Mouse (Mus musculus): ENCODE measurements at regions not wholly inside any gene's neighbourhood (a gene's known extent, or its start where the extent isn't known, plus 50 kb on each side); places are given as distances from the start of the nearest gene placed in this dataset.

DNA sequence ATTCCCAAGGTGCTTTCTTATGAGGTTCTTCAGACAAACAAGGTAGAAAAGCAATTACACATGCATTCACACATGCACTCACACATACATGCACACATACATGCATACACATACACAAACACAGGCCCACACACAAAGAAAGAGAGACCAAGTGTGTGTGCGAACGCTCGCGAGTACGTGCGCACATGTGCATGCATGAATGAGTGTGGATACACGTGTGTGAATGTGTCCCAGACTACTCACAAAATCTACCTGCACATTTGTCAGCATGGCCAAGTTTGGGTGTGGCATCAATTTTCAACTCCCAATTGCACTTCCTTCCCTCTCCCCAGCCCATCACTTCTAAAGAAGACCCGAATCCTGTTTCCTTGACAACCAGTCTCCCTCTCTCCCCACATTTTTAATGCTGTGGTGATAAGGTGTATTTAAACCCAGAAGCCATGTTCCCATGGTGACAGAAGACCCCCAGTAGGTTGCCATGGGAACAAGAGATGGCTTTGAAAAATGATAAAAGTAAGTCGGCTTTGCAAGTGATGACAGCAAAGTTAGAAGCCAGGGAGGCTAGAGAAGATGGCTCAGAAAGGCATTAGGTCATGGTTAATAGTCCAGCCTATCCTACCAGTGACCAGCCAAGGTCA lies 206.3 kb downstream of the Rpl10-ps3 start:
- DNase-seq (ENCODE audit: low spot score), result no peak

DNA sequence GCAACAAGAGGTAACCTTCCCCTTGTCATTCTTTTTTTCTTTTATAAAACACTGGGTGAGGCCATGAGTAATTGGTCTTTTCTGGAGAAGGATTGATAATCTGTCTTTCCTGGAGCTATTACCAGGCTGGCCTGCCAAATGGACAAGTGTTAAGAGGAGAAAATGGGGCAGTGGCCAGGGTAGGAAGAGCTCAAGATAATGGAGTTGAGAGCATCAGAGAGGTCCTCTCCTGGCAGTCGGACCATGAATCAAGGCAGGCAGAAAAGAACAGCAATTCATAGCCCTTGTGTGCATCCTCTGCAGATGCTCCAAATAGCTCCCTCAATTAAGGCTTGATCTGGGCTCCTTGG lies 208.2 kb downstream of the Rpl10-ps3 start:
- no peak for DNase-seq (ENCODE audit: low spot score)

DNA sequence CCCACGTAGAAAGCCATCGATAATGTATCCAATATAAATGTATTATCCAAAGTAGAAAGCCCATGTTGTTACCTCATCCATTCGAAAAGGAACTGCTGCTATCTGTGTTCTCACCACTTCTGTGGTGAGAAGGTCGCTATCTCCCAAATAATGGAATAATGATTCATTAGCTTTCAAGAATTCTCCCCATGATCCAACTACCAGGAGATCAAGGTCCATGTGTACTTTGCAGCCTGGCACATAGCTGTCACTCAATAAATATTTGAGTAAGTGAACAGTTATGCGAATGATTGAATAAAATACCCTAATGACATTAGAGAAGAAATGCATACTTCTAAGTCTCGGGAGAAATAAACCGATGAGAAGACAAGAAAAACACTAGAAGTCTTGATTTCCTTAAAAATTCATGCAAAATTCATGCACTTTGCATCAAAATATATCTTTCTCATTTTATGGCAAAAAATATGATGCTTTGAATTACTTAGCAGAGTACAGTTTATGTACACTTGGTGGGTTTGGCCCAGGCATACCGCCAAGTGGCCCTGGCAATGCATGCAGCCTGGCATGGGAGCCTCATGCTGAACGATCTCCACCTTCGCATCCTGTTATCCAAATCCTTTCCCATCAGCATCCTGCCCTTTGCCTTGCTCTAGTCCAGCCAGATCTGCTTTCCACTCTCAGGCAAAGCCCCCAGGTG lies 208.7 kb downstream of the Rpl10-ps3 start:
- DNase-seq (ENCODE audit: low spot score), result no peak

DNA sequence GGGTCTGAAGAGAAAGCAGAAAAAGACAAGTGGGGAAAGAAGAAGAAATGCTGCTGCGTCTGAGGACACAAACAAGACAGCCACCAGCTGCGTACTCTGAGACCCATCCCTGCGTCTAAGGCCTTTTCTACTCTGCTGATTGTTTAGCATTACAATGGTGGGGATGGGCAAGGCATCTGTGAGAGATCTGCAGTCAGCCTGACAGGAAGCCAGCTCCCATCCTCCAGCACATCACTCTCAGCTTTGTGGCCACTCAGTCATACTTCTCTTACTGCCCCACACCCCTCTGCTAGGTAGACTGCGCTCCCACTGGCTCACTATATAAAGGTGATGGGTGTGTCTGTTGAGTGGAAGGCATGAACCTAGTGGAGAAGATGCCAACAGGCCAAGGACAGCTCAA lies 220.5 kb downstream of the Rpl10-ps3 start:
- no peak for DNase-seq (ENCODE audit: low spot score)

DNA sequence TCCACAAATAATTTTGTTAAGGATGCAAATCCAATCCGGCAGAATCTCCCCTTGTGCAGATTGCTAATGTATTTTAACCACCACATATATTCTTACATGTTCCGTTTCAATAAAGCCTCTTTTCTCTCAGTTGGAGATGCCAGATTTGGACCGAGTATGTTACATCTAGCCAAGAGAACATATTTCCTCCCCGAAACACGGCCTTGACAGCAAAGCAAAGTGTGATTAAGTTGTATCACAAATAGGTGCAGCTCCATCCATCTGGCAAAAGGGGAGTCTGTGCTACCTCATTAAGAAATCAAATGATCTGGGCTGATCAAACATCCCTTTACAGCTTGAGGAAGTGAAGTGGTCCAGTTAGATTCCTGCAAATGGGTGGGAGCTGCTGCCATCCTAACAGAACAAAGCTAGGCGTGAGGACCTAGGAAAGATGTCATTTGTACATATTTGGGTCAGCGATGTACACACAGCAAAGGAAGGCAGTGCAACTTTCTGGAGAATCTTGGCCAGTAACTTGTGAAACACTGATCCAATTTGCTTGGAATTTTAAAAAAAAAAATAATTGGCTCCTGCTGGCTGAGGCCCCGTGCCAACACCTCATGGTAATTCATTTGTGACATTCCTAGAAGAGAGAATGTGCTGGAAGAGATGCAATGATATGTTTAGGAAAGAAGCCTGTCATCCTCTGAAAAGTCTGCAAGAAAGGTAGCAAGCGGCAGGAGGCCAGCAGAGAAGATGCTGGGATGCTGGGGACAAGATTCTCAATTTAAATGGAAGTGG lies 223.8 kb downstream of the Rpl10-ps3 start:
- DNase-seq (ENCODE audit: low spot score), result no peak

DNA sequence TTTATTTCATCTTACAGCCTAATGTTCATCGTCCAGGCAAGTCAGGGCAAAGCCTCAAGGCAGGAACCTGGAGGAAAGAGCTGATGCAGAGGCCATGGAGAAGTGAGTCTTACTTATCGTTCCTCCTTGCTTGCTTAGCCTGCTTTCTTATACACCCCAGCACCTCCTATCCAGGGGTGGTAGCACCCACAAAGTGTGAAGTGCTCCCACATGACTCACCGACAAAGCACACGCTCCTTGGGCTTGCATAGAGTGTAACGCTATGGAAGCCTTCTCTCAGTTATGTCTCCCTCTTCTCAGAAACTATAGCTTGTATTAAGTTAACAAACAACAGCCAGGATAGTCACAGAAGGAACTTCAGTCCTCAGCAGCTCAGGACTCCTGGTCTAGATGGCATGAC lies 225.4 kb downstream of the Rpl10-ps3 start:
- DNase-seq (ENCODE audit: low spot score), result no peak

DNA sequence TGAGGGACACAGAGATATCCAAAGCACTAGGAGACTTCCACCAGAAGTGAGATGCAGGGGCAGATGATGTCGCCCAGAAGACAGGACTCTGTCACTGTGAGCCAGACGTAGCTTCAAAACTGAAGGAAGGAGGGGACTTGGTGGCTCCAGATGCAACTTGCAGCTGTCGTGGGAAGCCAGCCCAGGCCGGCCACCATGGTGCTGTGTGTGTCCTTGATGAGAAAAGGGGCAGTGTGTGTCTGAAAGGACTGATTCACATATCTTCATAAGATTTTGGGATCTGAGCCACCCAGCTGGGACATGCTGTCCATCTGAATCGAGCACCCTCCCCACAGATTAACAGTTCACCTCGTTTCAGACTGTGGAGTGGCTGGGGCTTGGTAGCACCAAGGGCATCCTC lies 226.2 kb downstream of the Rpl10-ps3 start:
- no peak for DNase-seq (ENCODE audit: low spot score)

DNA sequence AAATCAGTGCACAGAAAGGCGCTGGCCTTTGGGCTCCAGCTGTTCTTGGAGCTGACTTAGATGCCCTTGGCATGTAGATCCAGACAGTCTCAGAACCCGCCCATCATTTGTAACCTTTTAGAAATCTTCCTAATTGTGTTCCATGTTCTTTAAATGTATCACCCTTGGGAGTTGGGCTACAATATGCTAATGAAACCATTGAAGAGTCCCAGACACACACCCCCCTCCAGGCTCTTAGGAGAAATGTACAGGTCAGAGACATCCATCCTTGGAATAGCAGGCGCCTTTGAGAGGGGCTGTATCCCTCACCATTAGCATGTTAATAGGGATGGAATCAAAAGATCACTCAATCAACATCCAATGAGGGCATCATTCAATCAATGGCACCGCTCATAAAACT lies 238.2 kb downstream of the Rpl10-ps3 start:
- no peak for DNase-seq (ENCODE audit: low spot score)

DNA sequence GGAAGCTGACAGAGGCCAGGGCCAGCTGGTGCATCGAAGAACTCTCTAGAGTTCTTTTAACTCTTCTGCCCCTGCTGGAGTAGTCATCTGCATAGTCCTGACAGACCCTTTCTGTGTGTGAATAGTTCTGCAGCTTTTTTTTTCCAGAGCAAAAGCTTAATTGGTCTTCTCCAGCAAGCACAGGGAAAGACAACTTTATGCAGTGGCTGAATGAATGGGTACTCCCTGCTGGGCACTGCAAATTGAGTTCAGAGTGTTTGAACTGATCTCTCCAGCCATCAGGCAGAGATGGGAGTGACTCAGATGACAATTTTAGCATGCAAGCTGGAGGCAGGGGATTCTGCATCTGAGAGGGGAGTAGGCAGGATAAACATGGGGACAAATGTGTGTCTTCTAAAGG lies 242.0 kb downstream of the Rpl10-ps3 start:
- no peak for DNase-seq (ENCODE audit: low spot score)

DNA sequence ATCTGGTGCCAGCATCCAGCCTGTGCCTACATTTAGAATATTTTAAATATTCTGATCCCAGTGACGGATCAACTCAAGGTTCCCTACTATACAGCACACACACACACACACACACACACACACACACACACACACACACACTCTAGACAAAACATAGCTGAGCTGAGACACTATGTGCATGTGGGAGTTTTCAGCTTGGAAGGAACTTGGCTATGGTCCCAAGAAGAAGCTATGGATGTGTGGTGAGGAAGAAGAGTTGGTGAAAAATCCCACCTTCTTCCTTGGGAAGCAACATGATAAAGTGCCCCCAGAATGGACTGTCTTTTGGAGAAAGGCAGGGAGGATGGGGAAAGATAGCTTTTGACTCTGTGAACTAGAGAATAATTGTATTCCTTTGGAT lies 243.7 kb downstream of the Rpl10-ps3 start:
- no peak for DNase-seq (ENCODE audit: low spot score)

DNA sequence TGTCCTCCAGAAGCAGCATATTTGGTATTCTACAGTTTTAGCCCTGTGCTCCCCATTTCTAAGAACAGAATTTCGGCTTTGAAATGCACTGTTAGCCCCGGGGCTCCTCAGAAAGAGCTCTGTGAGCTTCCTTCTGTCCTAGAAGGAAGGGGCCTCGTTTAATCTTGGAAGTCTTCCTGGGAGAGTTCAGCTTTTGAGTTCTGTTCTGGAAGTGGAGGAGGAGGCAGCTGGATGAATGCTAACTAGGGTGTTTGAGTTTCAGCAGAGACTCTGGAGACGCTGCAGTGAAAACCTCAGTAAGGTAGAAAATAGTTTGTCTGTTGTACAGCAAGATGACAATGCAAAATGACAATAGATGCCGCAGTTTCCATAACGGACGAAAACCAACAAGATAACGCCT lies 253.8 kb downstream of the Rpl10-ps3 start:
- DNase-seq (ENCODE audit: low spot score), result no peak

DNA sequence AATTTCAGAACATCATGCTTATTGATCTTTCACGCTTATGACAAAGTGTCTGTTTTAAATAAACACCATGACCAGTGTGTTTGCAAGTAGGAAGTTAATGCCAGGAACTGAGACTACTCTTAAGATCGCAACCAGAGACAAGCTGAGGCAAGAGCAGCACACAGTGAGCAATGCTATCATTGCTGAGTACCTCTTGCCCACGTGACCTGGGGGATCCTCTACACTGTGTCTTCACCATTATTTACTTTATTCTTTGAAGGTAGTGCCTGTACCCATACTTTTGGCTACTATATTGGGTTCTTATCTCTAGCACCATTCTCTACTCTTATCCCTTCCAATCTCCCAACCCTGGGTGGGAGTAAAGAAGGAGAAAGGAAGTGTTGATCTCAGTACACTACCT lies 254.9 kb downstream of the Rpl10-ps3 start:
- DNase-seq (ENCODE audit: low spot score), result no peak

DNA sequence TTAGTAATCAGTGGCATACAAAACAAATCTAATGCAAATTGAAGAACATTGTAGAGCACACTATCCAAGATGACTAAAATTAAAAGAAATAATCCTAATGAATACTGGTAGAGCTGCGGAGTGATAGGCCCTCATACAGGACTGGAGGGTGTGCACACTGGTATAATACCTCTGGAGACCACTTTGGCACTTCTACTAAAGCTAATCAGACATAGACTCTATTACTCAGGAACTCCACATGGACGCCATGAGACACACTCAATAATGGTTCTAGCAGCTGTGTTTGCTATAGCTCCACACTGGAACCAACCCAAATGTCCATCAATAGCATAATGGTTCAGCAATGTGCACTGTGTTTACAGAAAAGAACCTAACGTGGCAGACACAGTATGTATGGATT lies 264.6 kb downstream of the Rpl10-ps3 start:
- no peak for DNase-seq (ENCODE audit: low spot score)

DNA sequence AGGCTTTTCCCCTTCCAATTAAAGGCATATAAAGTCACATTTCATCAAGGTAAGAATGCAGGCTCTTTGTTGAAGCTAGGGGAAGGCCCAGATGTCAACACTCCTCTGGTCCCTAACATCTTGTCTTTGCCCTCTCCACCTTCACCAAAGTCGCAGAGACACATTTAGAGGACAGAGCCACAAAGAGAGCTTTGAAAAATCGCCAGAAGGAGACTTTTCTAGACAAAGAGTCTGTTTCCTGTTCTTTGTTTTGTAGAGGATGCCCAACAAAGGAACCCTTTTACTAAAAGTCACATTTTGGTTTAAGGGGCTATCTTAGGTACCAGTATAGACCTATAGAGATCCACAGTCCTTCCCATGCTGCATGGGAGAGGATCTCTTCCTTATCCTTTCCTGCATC lies 269.9 kb upstream of the Ncam1 start:
- DNase-seq (ENCODE audit: low spot score), result no peak

DNA sequence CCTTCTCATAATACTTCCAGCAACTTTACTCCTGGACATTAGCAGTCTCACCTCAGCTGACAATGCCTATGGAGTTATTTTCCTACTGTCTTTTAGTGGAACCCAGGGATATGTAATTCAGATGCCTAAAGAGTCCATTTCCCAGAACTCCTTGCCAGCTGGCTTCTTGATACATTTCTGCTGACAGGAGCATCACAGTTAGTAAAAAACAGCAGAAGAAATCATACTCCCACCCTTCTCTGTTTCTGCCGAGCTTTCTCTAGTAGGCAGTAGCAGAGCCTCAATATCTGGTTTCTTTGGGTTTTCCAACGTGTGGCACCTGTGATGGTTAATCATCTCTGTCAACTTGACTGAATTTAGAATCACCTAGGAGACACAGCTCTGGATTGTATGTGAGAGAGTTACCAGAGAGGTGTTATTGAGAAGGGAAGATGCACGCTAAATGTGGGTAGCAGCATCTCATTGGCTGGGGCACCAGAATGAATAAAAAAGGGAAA lies 269.1 kb upstream of the Ncam1 start:
- no peak for DNase-seq (ENCODE audit: low spot score)

DNA sequence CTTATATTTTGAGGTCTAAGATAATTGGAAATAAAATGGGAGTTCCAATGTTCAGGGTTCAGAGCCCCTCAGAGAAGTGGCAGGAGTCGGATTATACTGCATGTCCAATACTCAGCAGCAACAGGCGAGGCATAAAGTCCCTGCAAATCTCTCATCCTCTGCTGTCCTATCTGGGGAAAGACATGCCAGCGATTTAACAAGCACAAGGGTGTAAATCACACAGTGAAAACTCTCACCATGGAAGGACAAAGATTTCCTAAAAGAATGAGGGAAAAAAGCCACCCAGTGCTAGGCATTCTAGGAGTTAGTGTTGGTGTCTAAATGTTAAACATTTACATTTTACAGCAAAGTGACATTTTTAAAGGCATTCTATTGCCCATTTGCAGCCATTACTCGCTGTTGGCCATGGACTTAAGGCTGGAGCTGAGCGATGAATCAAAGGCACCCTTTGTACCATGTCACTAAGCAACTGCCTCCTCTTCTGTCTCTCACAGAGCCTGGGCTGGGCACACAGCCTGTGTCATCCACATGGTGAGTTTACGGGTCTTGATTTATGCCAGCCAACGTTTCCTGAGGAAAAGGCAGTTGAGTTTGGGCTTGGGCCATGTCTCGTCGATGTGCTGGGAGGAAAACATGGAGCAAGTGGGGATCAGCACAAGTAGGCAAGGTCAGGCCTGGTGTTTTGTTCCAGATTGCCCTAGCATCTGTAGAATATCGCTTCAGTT lies 265.9 kb upstream of the Ncam1 start:
- DNase-seq (ENCODE audit: low spot score), result no peak

DNA sequence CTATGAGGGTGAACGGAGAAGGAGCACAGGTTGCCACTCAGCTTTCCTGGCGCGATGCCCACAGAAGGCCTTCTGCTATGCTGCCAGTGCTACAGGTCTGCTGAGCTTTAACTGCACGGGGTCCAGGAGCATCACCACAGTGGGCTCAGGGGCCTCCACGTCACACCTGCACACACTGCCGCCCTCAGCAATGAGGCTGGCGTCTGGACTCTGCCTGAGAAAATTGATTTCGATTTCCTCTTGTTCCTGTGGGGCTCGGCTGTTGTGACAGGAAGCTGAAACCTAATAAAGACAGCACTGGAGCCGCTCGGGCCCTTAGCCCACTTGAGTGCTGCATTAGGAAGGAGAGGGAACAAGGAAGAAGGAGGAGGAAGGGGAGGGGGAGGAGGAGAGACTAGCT lies 239.5 kb upstream of the Ncam1 start:
- no peak for DNase-seq (ENCODE audit: low spot score)

DNA sequence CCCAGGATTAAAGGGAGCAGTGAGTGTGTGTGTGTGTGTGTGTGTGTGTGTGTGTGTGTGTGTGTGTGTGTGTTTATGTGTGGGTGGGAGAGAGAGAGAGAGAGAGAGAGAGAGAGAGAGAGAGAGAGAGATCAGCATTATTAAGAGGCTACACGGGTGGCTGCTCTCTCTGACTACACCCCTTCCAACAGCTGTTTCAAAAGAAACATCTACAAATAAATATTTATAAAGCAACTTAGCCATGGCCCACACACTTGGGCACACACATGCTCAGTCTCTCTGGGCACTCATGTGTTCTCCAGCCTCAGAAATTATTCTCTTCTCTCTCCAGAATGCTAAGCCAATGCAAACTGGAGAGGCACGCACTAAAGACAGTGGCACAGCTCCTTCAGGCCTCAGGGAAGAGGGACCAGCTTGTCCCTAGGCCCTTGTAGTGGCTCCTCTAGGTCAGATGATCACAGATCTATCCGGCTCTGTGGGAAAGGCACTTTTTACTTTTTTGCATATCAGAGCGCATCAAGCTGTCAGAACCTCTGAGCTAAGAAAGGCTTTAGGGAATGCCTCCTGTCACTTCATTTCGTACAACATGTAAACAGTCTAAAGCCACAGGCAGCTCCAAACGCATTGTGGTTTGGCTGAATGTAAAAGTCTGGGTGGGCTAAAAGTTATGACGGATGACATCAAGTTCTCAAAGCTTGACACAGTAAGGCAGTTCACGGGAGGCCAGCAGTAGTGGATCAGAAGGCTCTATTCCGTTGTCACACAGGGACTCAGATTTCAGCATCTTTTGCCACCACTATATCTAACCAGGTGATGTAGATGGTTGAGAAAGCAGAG lies 233.8 kb upstream of the Ncam1 start:
- no peak for DNase-seq (ENCODE audit: low spot score)

DNA sequence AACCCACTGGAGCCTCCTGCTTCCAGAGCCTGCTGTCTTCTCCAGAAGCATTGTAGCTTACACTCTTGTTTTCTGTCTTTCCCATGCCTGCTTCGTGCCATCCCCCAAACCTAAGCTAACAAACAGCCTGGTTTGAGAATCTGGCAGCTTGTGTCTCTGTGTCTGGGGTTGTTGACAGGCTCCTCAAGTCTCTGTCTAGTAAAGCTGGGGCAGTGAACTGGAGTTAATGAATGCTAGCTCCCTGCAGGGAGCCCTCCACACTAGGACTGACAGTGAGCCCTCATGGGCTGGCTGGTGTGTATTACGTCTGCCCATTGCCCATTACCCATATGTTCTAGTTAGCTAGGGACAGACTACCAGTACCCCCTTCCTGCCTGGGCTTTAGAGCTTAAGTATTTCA lies 232.6 kb upstream of the Ncam1 start:
- DNase-seq (ENCODE audit: low spot score), result no peak

DNA sequence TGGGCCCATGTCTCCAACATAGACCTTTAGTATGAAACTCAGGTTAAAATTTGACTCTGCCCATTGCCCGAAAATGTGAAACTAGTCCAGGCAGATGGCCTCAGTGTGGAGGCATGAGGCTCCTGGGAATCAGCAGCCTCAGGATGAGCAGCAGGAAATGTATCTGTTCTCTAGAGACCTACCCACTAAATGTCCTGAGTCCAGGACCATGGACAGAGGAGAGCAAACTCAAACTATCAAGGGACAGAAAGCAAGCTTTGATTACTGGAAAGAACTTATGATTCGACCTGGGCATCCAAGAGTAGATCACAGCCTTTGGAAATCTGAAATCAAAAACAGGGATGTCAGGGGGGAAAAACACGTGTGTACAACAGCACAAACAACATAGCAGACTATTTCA lies 230.3 kb upstream of the Ncam1 start:
- no peak for DNase-seq (ENCODE audit: low spot score)

DNA sequence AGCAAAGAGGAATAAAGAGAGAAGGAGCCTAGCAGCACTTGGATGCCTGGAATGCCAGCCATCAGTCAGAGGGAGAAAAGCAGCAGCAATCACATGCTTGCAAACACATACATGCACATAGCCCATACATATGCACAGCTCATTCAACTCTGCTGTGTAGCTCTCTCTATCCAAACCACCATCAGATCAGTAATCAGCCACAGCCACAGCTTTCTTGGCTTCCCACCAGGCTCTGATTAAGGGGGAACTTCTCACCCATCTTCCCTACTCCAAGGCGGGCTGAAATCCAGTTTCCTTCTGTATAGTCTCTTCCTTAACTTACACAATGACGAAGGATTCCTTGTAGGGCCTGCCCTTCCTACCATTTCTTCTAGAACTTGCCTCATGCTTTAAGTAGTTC lies 229.8 kb upstream of the Ncam1 start:
- no peak for DNase-seq (ENCODE audit: low spot score)

DNA sequence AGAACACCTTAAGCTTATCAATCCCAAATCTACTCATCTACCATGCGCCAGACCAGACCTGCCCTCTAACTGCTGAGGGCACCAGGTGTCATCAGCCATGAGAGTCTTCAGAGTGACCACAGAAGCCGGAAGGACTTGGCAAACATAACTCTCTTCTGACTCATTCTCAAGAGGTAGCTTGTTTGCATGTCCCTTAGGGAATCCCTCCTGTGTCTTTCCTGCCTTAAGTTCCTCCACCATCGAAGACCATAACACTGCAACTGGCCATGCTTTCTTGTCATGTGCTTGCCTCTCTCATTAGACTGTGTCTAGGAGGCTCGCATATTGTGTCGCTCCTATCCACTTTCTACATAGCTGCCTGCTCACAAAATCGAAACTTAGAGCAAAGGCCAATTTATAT lies 226.1 kb upstream of the Ncam1 start:
- DNase-seq (ENCODE audit: low spot score), result no peak

Data from urinary bladder, postnatal 25 days (tissue).